Mouse (Mus musculus): ENCODE results near the gene Hmcn2. TPM values are rescaled to one million over a fixed set of nuclear protein-coding genes. Genes with fewer than 3 reads are reported as not detected.

Gene Hmcn2
- total and polyA plus RNA-seq, 3 experiments, result 1.0 to 5.7 (median 2.1) TPM

- Histone ChIP-seq H3K9ac (ENCODE audit: insufficient read depth, low read depth) (no peak overlapping the region), H3K27ac (ENCODE audit: insufficient read depth, low read depth) (no peak overlapping the region), H3K4me1 (ENCODE audit: control insufficient read depth in 1 of 2, insufficient read depth in 2 of 2) (no peaks in the 10 kb centered on the region), H3K9me3 (replicated peaks; ENCODE audit: low read length) (no peaks in the 10 kb centered on the region), H3K27me3 (replicated peaks) (peaks cover 95% of the 10 kb centered on the region), H3K4me2 (ENCODE audit: insufficient read depth, low read depth, poor library complexity, severe bottlenecking) (no peak overlapping the region), H3K79me2 (replicated peaks; ENCODE audit: control insufficient read depth, extremely low read depth, insufficient read depth, poor library complexity, severe bottlenecking) (no peaks in the 10 kb centered on the region), H3K4me3 (replicated peaks in 1 of 3; ENCODE audit: low read depth in 2 of 3, low read length in 2 of 3, poor library complexity in 1 of 3) (no peak overlapping the region), H3K36me3 (replicated peaks in 1 of 2; ENCODE audit: control insufficient read depth in 1 of 2, insufficient read depth in 1 of 2, low read length in 1 of 2) (no peaks in the 10 kb centered on the region)
- no peak for DNase-seq (ENCODE audit: extremely low read depth)
- in situ Hi-C loops (cut with MboI; ENCODE audit: low pct_ligation_motif_present, low pct_unique_long_range_greater_than_20kb, low sequenced_read_pairs) (no loop called here), dilution Hi-C loops (cut with MboI; ENCODE audit: extremely low pct_ligation_motif_present, extremely low pct_unique_long_range_greater_than_20kb, low sequenced_read_pairs) (no loop called here)
- TF ChIP-seq UBTF (IDR thresholded peaks at IDR 0.05; ENCODE audit: low read depth, low read length) (no peak), TBP (conservative IDR thresholded peaks at IDR 0.05; ENCODE audit: low read depth, low read length) (no peak), MAZ (IDR thresholded peaks at IDR 0.05; ENCODE audit: low read depth, low read length) (no peak), EP300 (IDR thresholded peaks at IDR 0.05; ENCODE audit: low read length) (no peak), BHLHE40 (IDR thresholded peaks at IDR 0.05; ENCODE audit: low read depth, low read length) (no peak), ETS1 (conservative IDR thresholded peaks at IDR 0.05; ENCODE audit: low read depth, low read length) (no peak)
Observed at GRCm38 (mm10) chr2:31418021-31418420, 103.8 kb downstream of the Hmcn2 start.

- Histone ChIP-seq H3K27ac (ENCODE audit: insufficient read depth, low read depth) (no peak overlapping the region), H3K9ac (ENCODE audit: insufficient read depth, low read depth) (no peak overlapping the region), H3K27me3 (replicated peaks) (peaks cover 95% of the 10 kb centered on the region), H3K36me3 (replicated peaks in 1 of 2; ENCODE audit: control insufficient read depth in 1 of 2, insufficient read depth in 1 of 2, low read length in 1 of 2) (no peaks in the 10 kb centered on the region), H3K9me3 (replicated peaks; ENCODE audit: low read length) (no peaks in the 10 kb centered on the region), H3K4me2 (ENCODE audit: insufficient read depth, low read depth, poor library complexity, severe bottlenecking) (no peak overlapping the region), H3K79me2 (replicated peaks; ENCODE audit: control insufficient read depth, extremely low read depth, insufficient read depth, poor library complexity, severe bottlenecking) (no peaks in the 10 kb centered on the region), H3K4me3 (replicated peaks in 1 of 3; ENCODE audit: low read depth in 2 of 3, low read length in 2 of 3, poor library complexity in 1 of 3) (no peak overlapping the region), H3K4me1 (ENCODE audit: control insufficient read depth in 1 of 2, insufficient read depth in 2 of 2) (no peaks in the 10 kb centered on the region)
- no peak for DNase-seq (ENCODE audit: extremely low read depth)
- in situ Hi-C loops (cut with MboI; ENCODE audit: low pct_ligation_motif_present, low pct_unique_long_range_greater_than_20kb, low sequenced_read_pairs), result no loop called here
- dilution Hi-C loops (cut with MboI; ENCODE audit: extremely low pct_ligation_motif_present, extremely low pct_unique_long_range_greater_than_20kb, low sequenced_read_pairs), result no loop called here
- TF ChIP-seq IRF4 (IDR thresholded peaks at IDR 0.05; ENCODE audit: low read depth, low read length) (no peak), USF1 (IDR thresholded peaks at IDR 0.05; ENCODE audit: low read depth, low read length) (no peak), NELFE (IDR thresholded peaks at IDR 0.05; ENCODE audit: low read depth, low read length) (no peak), CTCF (conservative IDR thresholded peaks at IDR 0.05 in 1 of 2, IDR thresholded peaks at IDR 0.05 in 1 of 2; ENCODE audit: low read depth in 2 of 2, low read length in 2 of 2) (no peak), ZNF384 (IDR thresholded peaks at IDR 0.05; ENCODE audit: low read depth, low read length) (no peak), MAFK (IDR thresholded peaks at IDR 0.05; ENCODE audit: insufficient replicate concordance, low read length) (no peak), ETS1 (conservative IDR thresholded peaks at IDR 0.05; ENCODE audit: low read depth, low read length) (no peak), ZMIZ1 (IDR thresholded peaks at IDR 0.05; ENCODE audit: low read depth, low read length) (no peak), TBP (conservative IDR thresholded peaks at IDR 0.05; ENCODE audit: low read depth, low read length) (no peak), CHD1 (IDR thresholded peaks at IDR 0.05; ENCODE audit: low read depth, low read length) (no peak), SIN3A (IDR thresholded peaks at IDR 0.05; ENCODE audit: low read length) (no peak), USF2 (conservative IDR thresholded peaks at IDR 0.05; ENCODE audit: low read depth, low read length) (no peak), NRF1 (IDR thresholded peaks at IDR 0.05; ENCODE audit: low read depth, low read length) (no peak), GABPA (IDR thresholded peaks at IDR 0.05; ENCODE audit: insufficient replicate concordance, low read depth, low read length) (no peak), ELF1 (IDR thresholded peaks at IDR 0.05; ENCODE audit: low read depth, low read length) (no peak), BHLHE40 (IDR thresholded peaks at IDR 0.05; ENCODE audit: low read depth, low read length) (no peak), HCFC1 (IDR thresholded peaks at IDR 0.05; ENCODE audit: low read depth, low read length) (no peak), POLR2AphosphoS2 (IDR thresholded peaks at IDR 0.05; ENCODE audit: low read depth, low read length) (no peak)
Observed at GRCm38 (mm10) chr2:31418571-31418970, 104.4 kb downstream of the Hmcn2 start.
